Mouse (Mus musculus): ENCODE results near the gene Olfr1040.

DNA sequence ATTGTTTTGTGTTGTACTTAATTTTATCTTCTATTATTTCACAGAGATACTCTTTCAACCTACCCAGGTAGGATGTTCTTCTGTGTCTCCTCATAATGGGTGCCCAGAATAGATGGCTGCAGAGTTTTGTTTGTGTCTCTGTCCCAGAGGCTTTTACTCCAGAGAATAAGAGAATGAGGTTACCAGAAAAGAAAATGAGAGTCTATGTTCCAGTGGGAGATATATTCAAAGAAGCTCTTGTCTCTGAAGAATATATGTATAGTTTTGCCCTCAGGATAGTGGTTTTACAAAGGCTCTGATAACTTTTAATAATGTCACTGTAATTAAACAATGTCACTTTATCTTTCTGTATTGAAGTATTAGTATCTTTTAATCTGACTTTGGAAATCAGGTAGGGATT is 39.1 kb upstream of the Olfr1040 start, which contains the start of gene Olfr52:
- TF ChIP-seq GATA1 (IDR thresholded peaks at IDR 0.05; ENCODE audit: borderline replicate concordance, low read length) (no peak), FLI1 (IDR thresholded peaks at IDR 0.05; ENCODE audit: low read length) (no peak)
